Mouse (Mus musculus) stomach, embryonic 15.5 days (tissue): ENCODE measurements around the gene St7l. TPM values are rescaled to one million over a fixed set of nuclear protein-coding genes. Genes with fewer than 3 reads are reported as not detected.

Experiments
- ATAC-seq: fragments of 200-750 bp; cut with Nextera tagmentation; 2 replicates; pipeline ENCODE4 v1.8.0; 2017; ENCODE audit warnings: low read depth, moderate number of reproducible peaks, moderate TSS enrichment; ENCODE audit not compliant: insufficient read depth, low FRiP score
- H3K27ac ChIP-seq: fragments of 300-500 bp; sonication (generic); 2 replicates; pipeline ENCODE4 v1.5.1; 2015; ENCODE audit warnings: mild to moderate bottlenecking, inconsistent platforms
- H3K27me3 ChIP-seq: fragments of 300-500 bp; sonication (generic); replicated peaks from 2 replicates; pipeline ENCODE4 v1.6.1; 2015; ENCODE audit warnings: inconsistent platforms
- H3K36me3 ChIP-seq: fragments of 300-500 bp; sonication (generic); 2 replicates; pipeline ENCODE4 v1.6.1; 2015; ENCODE audit warnings: inconsistent platforms
- H3K4me1 ChIP-seq: fragments of 300-500 bp; sonication (generic); 2 replicates; pipeline ENCODE4 v1.6.1; 2015; ENCODE audit warnings: inconsistent platforms
- H3K4me2 ChIP-seq: fragments of 300-500 bp; sonication (generic); 2 replicates; pipeline ENCODE4 v1.6.1; 2015; ENCODE audit warnings: mild to moderate bottlenecking, inconsistent platforms
- H3K4me3 ChIP-seq: fragments of 300-500 bp; sonication (generic); replicated peaks from 2 replicates; pipeline ENCODE4 v1.5.1; 2015; ENCODE audit warnings: inconsistent platforms
- H3K9ac ChIP-seq: fragments of 300-500 bp; sonication (generic); 2 replicates; pipeline ENCODE4 v1.6.1; 2015; ENCODE audit warnings: inconsistent platforms
- H3K9me3 ChIP-seq: fragments of 300-500 bp; sonication (generic); 2 replicates; pipeline ENCODE4 v1.6.1; 2016; ENCODE audit warnings: inconsistent platforms
- WGBS: fragments of 180-500 bp; shearing (Covaris S2); methylation state at CpG from one replicate; pipeline ENCODE4 v1.1.7; 2015; 5-methylcytosine and 5-hydroxymethylcytosine counted together
- polyA plus RNA-seq: library from polyadenylated mRNA; unstranded; fragments of >200 nt; fragmentation: Nextera tagmentation; extraction: Ambion mirVana; gene quantifications from 2 replicates; pipeline ENCODE4 v1.2.1, GENCODE M21; 2015

The St7l gene
- polyA plus RNA-seq, 1 experiment from 2014 or later, result 34.4 TPM

GRCm38 (mm10) chr3:104965070-104965855 is 101.5 kb downstream of the St7l start:
- 70% methylated on average over 8 of the region's 8 CpGs for WGBS
- Histone ChIP-seq H3K9ac (no peak overlapping the region), H3K9me3 (no peaks in the 10 kb centered on the region), H3K4me1 (peaks cover 38% of the 10 kb centered on the region), H3K27ac (no peak overlapping the region), H3K27me3 (peaks cover 36% of the 10 kb centered on the region), H3K36me3 (no peaks in the 10 kb centered on the region), H3K4me2 (no peak overlapping the region), H3K4me3 (no peak overlapping the region)
- ATAC-seq, result no peak

GRCm38 (mm10) chr3:104965991-104966554 is 102.3 kb downstream of the St7l start:
- Histone ChIP-seq H3K4me3 (no peak overlapping the region), H3K36me3 (no peaks in the 10 kb centered on the region), H3K9me3 (no peaks in the 10 kb centered on the region), H3K27me3 (peaks cover 28% of the 10 kb centered on the region), H3K27ac (no peak overlapping the region), H3K4me2 (no peak overlapping the region), H3K9ac (no peak overlapping the region), H3K4me1 (peaks cover 33% of the 10 kb centered on the region)
- ATAC-seq, result no peak
- 79% methylated on average over 7 of the region's 7 CpGs for WGBS

- peak overlapping the region; percentile 92 for H3K4me2 ChIP-seq
- H3K4me1 ChIP-seq, result peaks cover 19% of the 10 kb centered on the region
- ATAC-seq, result peak; percentile 54; the same call in 1 of the 2 replicates
- 1% methylated on average over 49 of the region's 49 CpGs for WGBS
- peak overlapping the region; percentile 56 for H3K4me3 ChIP-seq
- H3K36me3 ChIP-seq, result no peaks in the 10 kb centered on the region
- peak overlapping the region; percentile 25 for H3K9ac ChIP-seq
- H3K27ac ChIP-seq, result peak overlapping the region; percentile 86
- peaks cover 14% of the 10 kb centered on the region; the same call in 1 of the 2 replicates for H3K27me3 ChIP-seq
- H3K9me3 ChIP-seq, result no peaks in the 10 kb centered on the region
Measured at GRCm38 (mm10) chr3:104967548-104968300, 103.9 kb downstream of the St7l start.

Other genes with a start within 250 kb of the St7l start
- gene Slc16a1, start 225.3 kb upstream of the St7l start, polyA plus RNA-seq, result 33.7 and 35.6 TPM in 2 replicates
- gene Ppm1j, start 82.9 kb upstream of the St7l start, polyA plus RNA-seq, result 3.1 and 4.1 TPM in 2 replicates
- gene Fam19a3, start 82.2 kb upstream of the St7l start, polyA plus RNA-seq, result 0.10 and 0.21 TPM in 2 replicates
- 156 and 157 TPM in 2 replicates for gene Rhoc, start 75.6 kb upstream of the St7l start, polyA plus RNA-seq
- 86.1 and 95.2 TPM in 2 replicates for gene Mov10, start 45.4 kb upstream of the St7l start, polyA plus RNA-seq
- gene Capza1, start 500 bp downstream of the St7l start, polyA plus RNA-seq, result 178 and 186 TPM in 2 replicates
- gene Wnt2b, start 97.9 kb downstream of the St7l start, polyA plus RNA-seq, result 2.8 and 3.6 TPM in 2 replicates
- 22.9 and 23.0 TPM in 2 replicates for gene Cttnbp2nl, start 189.1 kb downstream of the St7l start, polyA plus RNA-seq
- gene 4930564D02Rik, start 202.8 kb downstream of the St7l start, polyA plus RNA-seq, result not detected in 2 replicates